Mouse (Mus musculus) G1E (cell line): ENCODE results near the gene Pygo1.

ENCODE experiments used
- CTCF ChIP-seq: IDR thresholded peaks from 2 replicates; pipeline ENCODE4 v1.5.1; 2012; ENCODE audit warnings: low read depth, low read length, inconsistent platforms, mixed read lengths
- GATA1 ChIP-seq: IDR thresholded peaks from 2 replicates; pipeline ENCODE4 v1.6.1; 2012; ENCODE audit warnings: borderline replicate concordance, low read length, inconsistent platforms, mixed read lengths
- GATA2 ChIP-seq: IDR thresholded peaks from 2 replicates; pipeline ENCODE4 v1.6.1; 2012; ENCODE audit warnings: low read depth, low read length, inconsistent platforms, borderline replicate concordance
- POLR2AphosphoS5 ChIP-seq: IDR thresholded peaks from 2 replicates; pipeline ENCODE4 v1.6.1; 2012; ENCODE audit warnings: low read depth, low read length, inconsistent platforms; ENCODE audit not compliant: insufficient replicate concordance
- TAL1 ChIP-seq: conservative IDR thresholded peaks from 2 replicates; pipeline ENCODE4 v1.6.1; 2012; ENCODE audit warnings: low read depth, low read length, inconsistent platforms, mixed read lengths

DNA sequence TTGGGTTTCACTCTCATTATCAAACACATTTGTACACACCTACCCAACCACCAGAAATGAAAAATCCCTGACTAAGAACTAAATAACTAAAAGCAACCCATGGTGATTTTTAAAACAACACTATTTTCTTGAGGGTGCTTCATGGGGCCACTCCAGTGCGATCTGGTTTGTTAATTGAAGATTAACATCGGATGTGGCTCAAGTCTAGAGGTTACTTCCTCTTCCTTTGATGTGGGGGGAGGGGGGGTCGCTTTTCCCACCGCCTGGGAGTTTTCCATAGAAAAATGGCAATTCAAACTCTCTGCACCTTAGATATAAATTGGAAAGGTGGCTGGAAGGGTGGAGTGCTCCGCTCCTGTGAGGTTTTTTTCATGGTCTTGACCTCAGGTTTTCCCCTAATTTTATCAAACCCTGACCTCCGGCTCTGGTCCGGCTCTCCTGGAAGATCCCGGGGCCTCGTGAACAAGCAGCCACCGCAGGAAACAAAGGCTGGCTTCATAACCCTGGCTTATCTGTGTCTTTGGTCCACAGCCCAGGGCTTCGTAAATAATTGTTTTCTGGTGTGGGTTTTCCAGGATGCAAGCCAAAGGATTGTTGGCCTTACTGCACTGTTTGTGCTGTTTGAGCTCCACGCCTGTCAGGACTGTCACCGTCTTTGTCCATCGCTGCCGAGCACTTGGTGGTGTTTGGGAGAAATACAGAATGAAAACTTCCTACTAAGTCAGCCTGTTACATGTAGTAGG, 44.2 kb upstream of the Pygo1 start:
- no peak for TF ChIP-seq CTCF
- no peak for TF ChIP-seq POLR2AphosphoS5
- no peak for TF ChIP-seq TAL1
- no peak for TF ChIP-seq GATA1
- TF ChIP-seq GATA2 = no peak
